Mouse (Mus musculus) liver, embryonic 14.5 days (tissue): Measurements from ENCODE around the gene Opcml. TPM values are rescaled to one million over a fixed set of nuclear protein-coding genes. Genes with fewer than 3 reads are reported as not detected.

Experiments
- ATAC-seq: fragments of 200-750 bp; cut with Nextera tagmentation; 2 replicates; pipeline ENCODE4 v1.8.0; 2017; ENCODE audit warnings: moderate number of reproducible peaks, mild to moderate bottlenecking, moderate library complexity; ENCODE audit not compliant: insufficient read depth
- DNase-seq, 3 experiments: peaks; one replicate each; pipeline ENCODE4 v3.0.0-alpha.2; 2012 to 2013; ENCODE audit warnings: low read depth in 3 of 3, low spot score in 3 of 3
- H3K27ac ChIP-seq: fragments of 300-500 bp; sonication (generic); 2 replicates; pipeline ENCODE4 v1.5.1; 2014; ENCODE audit warnings: moderate library complexity, mild to moderate bottlenecking, control low read depth, inconsistent platforms
- H3K27me3 ChIP-seq: fragments of 300-500 bp; sonication (generic); 2 replicates; pipeline ENCODE4 v1.6.1; 2014; ENCODE audit warnings: mild to moderate bottlenecking, low read length, moderate library complexity; ENCODE audit not compliant: control insufficient read depth, insufficient read depth
- H3K36me3 ChIP-seq: fragments of 300-500 bp; sonication (generic); replicated peaks from 2 replicates; pipeline ENCODE4 v1.6.1; 2014; ENCODE audit warnings: low read depth; ENCODE audit not compliant: control insufficient read depth, insufficient read depth
- H3K4me1 ChIP-seq, 2 experiments: fragments of 200-500 bp in 1 of 2; fragments of 300-500 bp in 1 of 2; sonication (generic) in 1 of 2; replicated peaks; 2 replicates each; pipeline ENCODE4 v1.6.1; 2012 to 2014; ENCODE audit warnings: antibody characterized with exemption in 1 of 2, inconsistent platforms in 1 of 2, low read length in 1 of 2; ENCODE audit not compliant: control insufficient read depth in 2 of 2, insufficient read depth in 2 of 2
- H3K4me2 ChIP-seq: fragments of 300-500 bp; sonication (generic); 2 replicates; pipeline ENCODE4 v1.6.1; 2014; ENCODE audit warnings: low read depth, mild to moderate bottlenecking, control low read depth, moderate library complexity
- H3K4me3 ChIP-seq, 2 experiments: fragments of 200-500 bp in 1 of 2; fragments of 300-500 bp in 1 of 2; sonication (generic) in 1 of 2; 2 replicates each; pipeline ENCODE4 v1.5.1; 2012 to 2014; ENCODE audit warnings: low read depth in 2 of 2, low read length in 2 of 2, mild to moderate bottlenecking in 2 of 2, control low read depth in 1 of 2, inconsistent platforms in 1 of 2, moderate library complexity in 1 of 2; ENCODE audit not compliant: insufficient read depth in 1 of 2
- H3K9ac ChIP-seq: fragments of 300-500 bp; sonication (generic); replicated peaks from 2 replicates; pipeline ENCODE4 v1.6.1; 2014; ENCODE audit warnings: mild to moderate bottlenecking, control low read depth, moderate library complexity
- H3K9me3 ChIP-seq: fragments of 300-500 bp; sonication (generic); 2 replicates; pipeline ENCODE4 v1.6.1; 2016; ENCODE audit warnings: low read length, mixed read lengths; ENCODE audit not compliant: control insufficient read depth
- CTCF ChIP-seq: IDR thresholded peaks from 2 replicates; pipeline ENCODE4 v1.5.1; 2016; ENCODE audit warnings: antibody characterized with exemption, low read depth, control low read depth
- EP300 ChIP-seq: IDR thresholded peaks from 2 replicates; pipeline ENCODE4 v1.6.1; 2016; ENCODE audit warnings: antibody characterized with exemption, low read depth
- WGBS: fragments of 180-500 bp; shearing (Covaris S2); extraction: QIAGEN DNeasy Blood & Tissue Kit; methylation state at CpG from one replicate; pipeline ENCODE4 v1.1.7; 2014; ENCODE audit not compliant: insufficient replicate concordance; 5-methylcytosine and 5-hydroxymethylcytosine counted together
- polyA plus RNA-seq, 2 experiments: library from polyadenylated mRNA; depleted of rRNA in 1 of 2; stranded (reverse) in 1 of 2; unstranded in 1 of 2; fragments of >200 nt; fragmentation: Nextera tagmentation in 1 of 2; extraction: Ambion mirVana in 1 of 2; gene quantifications; 2 replicates each; pipeline versions ENCODE4 v1.2.1 to v1.2.3; 2012 to 2014

The Opcml gene
- polyA plus RNA-seq, 2 experiments: 0.03 TPM; not detected in 1

DNA sequence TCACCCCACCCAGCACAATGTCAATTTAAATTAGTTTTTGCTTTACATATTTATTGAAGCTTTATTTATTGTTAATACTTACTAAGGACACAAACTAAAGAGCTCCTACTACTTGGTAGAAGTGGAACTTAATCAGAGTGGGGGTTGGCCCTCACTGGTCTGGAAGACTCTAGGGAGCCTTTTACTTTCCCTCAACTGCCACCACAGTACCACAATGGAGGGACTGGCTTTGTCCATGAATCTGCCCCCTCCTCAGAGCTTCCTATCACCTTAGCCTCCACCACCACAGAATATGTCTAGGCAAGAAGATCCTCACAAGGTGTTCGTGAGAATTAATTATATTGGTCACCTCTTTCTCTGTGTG lies 465.3 kb downstream of the Opcml start:
- 50% methylated on average over 1 of the region's 1 CpGs for WGBS
- no peaks in the 10 kb centered on the region for H3K27me3 ChIP-seq
- no peak overlapping the region for H3K27ac ChIP-seq
- ATAC-seq (no peak), DNase-seq (no peak)
- H3K4me1 ChIP-seq: no peaks in the 10 kb centered on the region
- no peak for TF ChIP-seq EP300
- TF ChIP-seq CTCF: no peak
- H3K9ac ChIP-seq: no peak overlapping the region
- no peaks in the 10 kb centered on the region for H3K36me3 ChIP-seq
- H3K4me2 ChIP-seq: no peak overlapping the region
- no peaks in the 10 kb centered on the region for H3K9me3 ChIP-seq
- no peak overlapping the region for H3K4me3 ChIP-seq

DNA sequence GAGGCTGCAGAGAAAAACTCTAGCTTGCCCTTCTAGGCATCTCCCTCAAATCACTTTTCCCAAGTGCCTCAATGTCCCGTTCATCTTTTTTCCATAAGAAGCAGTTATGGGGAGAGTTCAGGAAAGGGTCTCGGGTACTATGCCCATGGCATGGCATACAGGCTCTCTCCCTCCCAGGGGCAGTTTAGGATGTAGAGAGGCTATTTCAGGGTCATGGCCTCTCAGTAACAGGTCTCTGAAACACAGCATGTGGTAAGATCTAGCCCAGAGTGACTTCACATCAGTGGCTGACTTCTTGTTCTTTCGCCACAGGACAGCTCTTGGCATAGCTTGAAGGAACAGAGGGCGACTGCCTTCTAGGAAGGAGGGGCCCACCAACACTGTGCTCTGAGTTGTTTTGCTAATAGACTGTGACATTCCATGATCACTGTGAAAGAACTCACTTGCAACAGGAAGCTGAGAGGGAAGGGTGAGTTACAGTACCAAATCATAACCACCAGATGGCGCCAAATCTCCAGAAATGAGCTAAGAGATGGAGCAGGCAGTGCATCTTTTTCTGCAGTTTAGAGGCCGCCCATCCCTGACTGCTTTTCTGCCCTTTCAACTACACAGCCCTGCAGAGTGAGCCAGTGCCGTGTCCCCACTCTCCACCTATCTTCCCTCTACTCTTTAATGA lies 470.6 kb downstream of the Opcml start:
- H3K4me1 ChIP-seq: no peaks in the 10 kb centered on the region
- ATAC-seq (no peak), DNase-seq (peak; percentile 6 to 20 (median 7))
- no peaks in the 10 kb centered on the region for H3K27me3 ChIP-seq
- TF ChIP-seq CTCF (peak; percentile 81), EP300 (no peak)
- H3K4me2 ChIP-seq: no peak overlapping the region
- 17% methylated on average over 7 of the region's 7 CpGs for WGBS
- no peaks in the 10 kb centered on the region for H3K9me3 ChIP-seq
- no peak overlapping the region for H3K27ac ChIP-seq
- no peaks in the 10 kb centered on the region for H3K36me3 ChIP-seq
- no peak overlapping the region for H3K9ac ChIP-seq
- H3K4me3 ChIP-seq: no peak overlapping the region

DNA sequence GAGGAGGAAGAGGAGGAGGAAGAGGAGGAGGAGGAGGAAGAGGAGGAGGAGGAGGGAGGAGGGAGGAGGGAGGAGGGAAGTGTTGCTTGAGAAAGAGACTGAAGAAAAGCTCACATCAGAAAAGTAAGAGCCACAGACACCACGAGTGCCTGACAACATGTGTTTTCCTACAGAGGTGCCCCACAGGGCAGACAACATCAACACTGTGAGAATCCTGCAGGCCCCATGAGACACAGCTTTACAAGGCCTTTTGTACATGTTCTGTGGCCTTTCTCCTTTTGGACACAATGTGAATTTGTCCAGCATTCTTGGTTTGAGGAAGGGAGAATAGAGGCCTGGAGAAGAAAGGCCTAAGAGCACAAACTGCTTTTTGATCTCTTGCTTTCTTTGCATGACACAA lies 471.4 kb downstream of the Opcml start:
- Histone ChIP-seq H3K4me1 (no peaks in the 10 kb centered on the region), H3K27me3 (no peaks in the 10 kb centered on the region), H3K9me3 (no peaks in the 10 kb centered on the region), H3K4me2 (no peak overlapping the region), H3K4me3 (no peak overlapping the region), H3K9ac (no peak overlapping the region), H3K27ac (no peak overlapping the region), H3K36me3 (no peaks in the 10 kb centered on the region)
- TF ChIP-seq EP300 (no peak), CTCF (no peak)
- no peak for ATAC-seq
- 45% methylated on average over 1 of the region's 1 CpGs for WGBS
- DNase-seq: no peak

DNA sequence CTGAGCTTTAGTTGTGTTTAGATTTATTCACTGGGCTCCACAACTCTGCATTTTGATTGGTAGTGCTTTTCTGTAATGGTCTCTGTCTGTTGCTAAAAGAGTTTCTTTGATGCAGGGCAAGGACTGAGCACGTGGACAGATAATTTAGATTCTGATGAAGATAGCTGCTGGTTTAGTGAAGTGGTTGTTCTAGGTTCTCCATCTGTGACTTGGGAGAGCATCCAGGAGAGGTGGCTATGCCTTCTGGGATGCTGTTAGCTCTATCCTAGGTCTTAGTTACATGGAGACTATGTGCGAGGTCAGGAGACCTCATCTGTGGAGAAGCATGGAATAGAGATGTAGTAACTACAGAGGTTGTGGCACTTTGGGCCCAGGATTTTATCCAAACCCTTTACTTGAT lies 472.3 kb downstream of the Opcml start:
- Histone ChIP-seq H3K9me3 (no peaks in the 10 kb centered on the region), H3K9ac (no peak overlapping the region), H3K36me3 (no peaks in the 10 kb centered on the region), H3K4me3 (no peak overlapping the region), H3K4me2 (no peak overlapping the region), H3K27ac (no peak overlapping the region), H3K4me1 (no peaks in the 10 kb centered on the region), H3K27me3 (no peaks in the 10 kb centered on the region)
- TF ChIP-seq EP300 (no peak), CTCF (no peak)
- ATAC-seq (no peak), DNase-seq (no peak)
- 43% methylated on average over 2 of the region's 2 CpGs for WGBS

DNA sequence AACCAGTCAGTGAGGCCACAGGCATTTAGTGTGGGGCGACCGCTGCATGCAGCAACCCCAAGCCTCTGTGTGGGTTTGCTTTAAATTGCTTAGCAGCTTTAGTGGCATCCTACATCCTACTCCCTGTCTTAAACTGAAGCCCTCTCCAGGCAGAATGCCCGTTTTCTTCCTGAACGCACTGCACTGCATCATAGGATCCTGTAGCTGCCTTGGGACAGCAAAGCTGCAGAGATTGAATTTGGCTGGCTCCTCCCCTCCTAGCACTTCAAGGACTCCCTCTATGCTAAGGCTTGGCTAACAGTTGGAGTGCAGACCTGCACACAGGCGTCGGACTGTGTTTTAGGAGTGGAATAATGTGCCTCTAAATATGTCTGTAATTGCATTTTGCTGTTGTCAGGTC lies 474.2 kb downstream of the Opcml start:
- no peak for TF ChIP-seq EP300
- no peak for TF ChIP-seq CTCF
- no peak overlapping the region for H3K27ac ChIP-seq
- H3K9me3 ChIP-seq: no peaks in the 10 kb centered on the region
- 36% methylated on average over 6 of the region's 6 CpGs for WGBS
- ATAC-seq: no peak
- no peak overlapping the region for H3K9ac ChIP-seq
- no peaks in the 10 kb centered on the region for H3K36me3 ChIP-seq
- DNase-seq: no peak
- no peak overlapping the region for H3K4me2 ChIP-seq
- H3K27me3 ChIP-seq: no peaks in the 10 kb centered on the region
- no peak overlapping the region for H3K4me3 ChIP-seq
- H3K4me1 ChIP-seq: no peaks in the 10 kb centered on the region
